Mouse (Mus musculus) embryonic facial prominence, embryonic 11.5 days (tissue): ENCODE results near the gene Rln3. TPM values are rescaled to one million over a fixed set of nuclear protein-coding genes. Genes with fewer than 3 reads are reported as not detected.

Experiments
- ATAC-seq: fragments of 200-750 bp; cut with Nextera tagmentation; replicated peaks from 2 replicates; pipeline ENCODE4 v1.8.0; 2017; ENCODE audit warnings: low read depth; ENCODE audit not compliant: insufficient number of reproducible peaks, low FRiP score, low TSS enrichment
- DNase-seq: peaks from one replicate; pipeline ENCODE4 v3.0.0-alpha.2; 2015; ENCODE audit warnings: low spot score
- H3K27ac ChIP-seq: fragments of 300-500 bp; sonication (generic); replicated peaks from 2 replicates; pipeline ENCODE4 v1.5.1; 2014; ENCODE audit warnings: mild to moderate bottlenecking, low read depth, low read length, control low read depth
- H3K27me3 ChIP-seq: fragments of 300-500 bp; sonication (generic); 2 replicates; pipeline ENCODE4 v1.6.1; 2014; ENCODE audit warnings: mild to moderate bottlenecking, low read length, moderate library complexity, mixed read lengths; ENCODE audit not compliant: control insufficient read depth, insufficient read depth
- H3K36me3 ChIP-seq: fragments of 300-500 bp; sonication (generic); replicated peaks from 2 replicates; pipeline ENCODE4 v1.6.1; 2014; ENCODE audit warnings: low read depth, mild to moderate bottlenecking, low read length, moderate library complexity, mixed read lengths; ENCODE audit not compliant: control insufficient read depth, insufficient read depth
- H3K4me1 ChIP-seq: fragments of 300-500 bp; sonication (generic); 2 replicates; pipeline ENCODE4 v1.6.1; 2014; ENCODE audit warnings: low read length, mixed read lengths; ENCODE audit not compliant: control insufficient read depth, insufficient read depth
- H3K4me2 ChIP-seq: fragments of 300-500 bp; sonication (generic); 2 replicates; pipeline ENCODE4 v1.6.1; 2014; ENCODE audit warnings: low read depth, mild to moderate bottlenecking, control low read depth, low read length, moderate library complexity
- H3K4me3 ChIP-seq: fragments of 300-500 bp; sonication (generic); 2 replicates; pipeline ENCODE4 v1.5.1; 2014; ENCODE audit warnings: low read depth, low read length, control low read depth
- H3K9ac ChIP-seq: fragments of 300-500 bp; sonication (generic); replicated peaks from 2 replicates; pipeline ENCODE4 v1.6.1; 2014; ENCODE audit warnings: mild to moderate bottlenecking, control low read depth, low read length
- H3K9me3 ChIP-seq: fragments of 300-500 bp; sonication (generic); replicated peaks from 2 replicates; pipeline ENCODE4 v1.6.1; 2016; ENCODE audit warnings: mild to moderate bottlenecking, low read length, inconsistent platforms, mixed read lengths; ENCODE audit not compliant: control insufficient read depth
- WGBS: fragments of 180-500 bp; shearing (Covaris S2); extraction: QIAGEN DNeasy Blood & Tissue Kit; methylation state at CpG from one replicate; pipeline ENCODE4 v1.1.7; 2014; 5-methylcytosine and 5-hydroxymethylcytosine counted together
- polyA plus RNA-seq: library from polyadenylated mRNA; unstranded; fragments of >200 nt; fragmentation: Nextera tagmentation; extraction: Ambion mirVana; gene quantifications from 2 replicates; pipeline ENCODE4 v1.2.1, GENCODE M21; 2014

Gene Rln3
- polyA plus RNA-seq, 1 experiment from 2014 or later: not detected

DNA sequence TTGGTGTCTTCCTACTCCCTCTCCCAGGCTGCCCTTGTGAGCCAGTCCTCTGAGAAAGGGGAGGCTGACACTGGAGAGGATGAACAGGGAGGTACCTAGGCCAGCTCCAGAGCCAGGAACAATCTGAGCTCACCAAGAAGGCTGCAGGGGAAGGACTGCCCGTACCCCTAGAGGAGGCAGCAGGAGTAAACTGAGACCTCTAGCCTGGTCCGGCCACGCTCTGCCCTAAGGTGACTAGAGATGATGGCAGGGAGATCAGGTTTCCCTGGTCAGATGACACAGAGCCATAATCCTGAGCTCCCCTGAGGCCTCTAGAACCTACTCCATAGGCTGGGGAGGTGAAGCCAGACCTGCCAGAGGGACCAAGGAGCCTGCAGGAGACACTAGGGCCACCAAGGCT is 32.0 kb upstream of the Rln3 start:
- no peak overlapping the region for H3K9ac ChIP-seq
- H3K4me2 ChIP-seq: no peak overlapping the region
- H3K36me3 ChIP-seq: no peaks in the 10 kb centered on the region
- no peaks in the 10 kb centered on the region for H3K9me3 ChIP-seq
- DNase-seq: no peak
- H3K4me3 ChIP-seq: no peak overlapping the region
- no peaks in the 10 kb centered on the region for H3K4me1 ChIP-seq
- no peak for ATAC-seq
- 47% methylated on average over 3 of the region's 3 CpGs for WGBS
- H3K27me3 ChIP-seq: no peaks in the 10 kb centered on the region
- no peak overlapping the region for H3K27ac ChIP-seq

DNA sequence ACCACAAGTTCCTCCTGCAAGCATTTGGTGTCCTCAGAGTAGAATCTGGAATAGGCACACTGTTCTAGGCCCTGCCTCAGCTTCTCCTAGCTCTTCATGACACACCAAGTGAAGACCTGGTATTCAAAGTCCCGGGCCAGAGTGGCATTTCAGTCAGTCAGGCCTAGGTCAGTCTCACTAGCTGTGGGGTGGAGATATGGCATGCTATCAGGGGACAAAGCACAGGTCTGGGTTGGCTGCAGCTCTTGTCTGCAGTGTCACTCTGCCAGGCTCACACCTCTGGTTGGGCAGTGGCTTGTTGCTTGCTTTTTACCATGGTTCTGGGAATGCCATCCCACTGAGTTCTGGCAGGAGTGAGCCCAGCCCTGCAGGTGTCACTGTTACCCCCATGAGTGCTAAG is 31.6 kb upstream of the Rln3 start:
- Histone ChIP-seq H3K4me3 (no peak overlapping the region), H3K27me3 (no peaks in the 10 kb centered on the region), H3K9me3 (no peaks in the 10 kb centered on the region), H3K4me1 (no peaks in the 10 kb centered on the region), H3K9ac (no peak overlapping the region), H3K27ac (no peak overlapping the region), H3K4me2 (no peak overlapping the region), H3K36me3 (no peaks in the 10 kb centered on the region)
- 79% methylated on average over 1 of the region's 1 CpGs for WGBS
- no peak for ATAC-seq
- DNase-seq: no peak

DNA sequence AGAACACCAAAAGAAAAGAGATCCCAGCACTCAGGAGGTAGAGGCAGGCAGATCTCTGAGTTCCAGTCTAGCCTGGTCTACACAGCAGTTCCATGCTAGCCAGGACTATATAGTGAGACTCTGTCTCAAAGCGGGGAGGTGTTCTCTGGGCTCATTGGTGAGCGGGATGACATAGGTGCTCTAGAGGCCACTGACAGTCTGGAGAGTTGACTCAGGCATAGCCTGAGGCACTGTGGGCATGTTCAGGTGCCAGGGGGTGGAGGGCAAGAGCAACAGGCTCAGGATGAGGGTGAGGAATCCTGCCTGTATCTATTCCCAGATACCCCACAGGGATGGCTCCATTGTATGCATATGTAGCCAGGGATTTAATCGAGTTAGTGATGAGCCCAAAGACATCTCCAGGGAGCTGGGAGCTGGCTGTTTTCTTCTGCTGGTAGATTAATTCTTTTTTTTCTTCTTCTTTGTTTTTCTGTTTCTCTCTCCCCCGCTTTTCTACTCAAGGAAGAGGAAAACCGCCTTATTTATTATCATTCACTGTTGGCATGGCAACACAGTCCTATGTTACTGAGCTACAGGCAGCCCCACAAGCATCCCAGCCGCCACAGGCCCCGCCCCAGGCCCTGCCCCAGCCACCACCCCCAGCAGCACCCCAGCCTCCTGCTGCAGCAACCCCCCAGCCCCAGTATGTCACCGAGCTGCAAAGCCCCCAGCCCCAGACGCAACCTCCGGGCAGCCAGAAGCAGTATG is 28.6 kb upstream of the Rln3 start:
- H3K9me3 ChIP-seq: no peaks in the 10 kb centered on the region
- H3K27ac ChIP-seq: no peak overlapping the region
- H3K4me1 ChIP-seq: peaks cover 2% of the 10 kb centered on the region; the same call in 1 of the 2 replicates
- 64% methylated on average over 10 of the region's 10 CpGs for whole genome bisulfite sequencing
- DNase-seq (no peak), ATAC-seq (no peak)
- no peaks in the 10 kb centered on the region for H3K27me3 ChIP-seq
- H3K4me3 ChIP-seq: no peak overlapping the region
- H3K9ac ChIP-seq: no peak overlapping the region
- no peak overlapping the region for H3K4me2 ChIP-seq
- no peaks in the 10 kb centered on the region for H3K36me3 ChIP-seq

DNA sequence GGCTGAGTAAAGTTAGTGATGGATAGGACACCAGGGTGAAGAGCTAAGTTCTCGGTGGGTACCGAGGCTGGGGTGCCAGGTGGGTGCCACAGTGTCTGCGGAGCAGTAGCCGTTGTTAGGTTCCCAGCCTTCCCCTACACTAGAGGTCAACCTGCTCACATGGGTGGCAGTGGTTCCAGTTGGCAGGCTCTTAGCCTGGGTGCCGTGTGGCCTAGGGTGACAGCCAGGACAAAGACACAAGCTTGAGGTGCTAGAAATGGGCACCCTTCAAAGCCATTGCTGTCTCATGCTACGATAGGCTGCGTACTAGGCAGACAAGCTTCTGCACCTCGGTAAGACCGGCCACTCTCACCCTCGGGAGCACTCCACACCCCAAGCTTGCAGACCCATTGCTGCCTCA is 27.5 kb upstream of the Rln3 start:
- H3K27ac ChIP-seq: no peak overlapping the region
- no peak overlapping the region for H3K4me3 ChIP-seq
- no peaks in the 10 kb centered on the region for H3K27me3 ChIP-seq
- H3K9ac ChIP-seq: no peak overlapping the region; the same call in 1 of the 2 replicates
- no peaks in the 10 kb centered on the region for H3K9me3 ChIP-seq
- DNase-seq: no peak
- no peak overlapping the region for H3K4me2 ChIP-seq
- H3K4me1 ChIP-seq: peaks cover 2% of the 10 kb centered on the region; the same call in 1 of the 2 replicates
- 88% methylated on average over 10 of the region's 10 CpGs for WGBS
- no peak for ATAC-seq
- no peaks in the 10 kb centered on the region for H3K36me3 ChIP-seq

DNA sequence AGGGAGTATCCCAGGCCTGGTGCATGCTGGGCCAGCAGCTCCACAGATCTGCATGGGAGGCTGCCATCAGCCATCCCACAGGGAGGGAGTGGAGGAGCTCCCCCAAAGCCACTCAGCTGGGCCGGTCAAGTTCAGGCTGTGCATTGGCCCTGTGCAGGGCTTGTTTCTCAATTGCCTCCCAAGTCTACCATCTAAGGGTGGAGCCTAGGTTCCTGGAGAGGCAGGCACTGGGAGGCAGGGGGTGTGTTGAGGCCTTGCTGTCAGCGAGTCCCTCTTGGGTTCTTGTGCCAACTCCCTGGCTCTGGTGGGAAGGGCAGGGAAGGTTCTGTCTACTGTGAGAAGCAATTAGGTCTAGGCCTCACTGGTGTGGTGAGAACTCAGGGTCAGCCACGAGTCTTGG is 27.1 kb upstream of the Rln3 start:
- Histone ChIP-seq H3K36me3 (no peaks in the 10 kb centered on the region), H3K4me1 (peaks cover 2% of the 10 kb centered on the region; the same call in 1 of the 2 replicates), H3K4me2 (no peak overlapping the region), H3K9ac (no peak overlapping the region), H3K27ac (no peak overlapping the region), H3K4me3 (no peak overlapping the region), H3K27me3 (no peaks in the 10 kb centered on the region), H3K9me3 (no peaks in the 10 kb centered on the region)
- WGBS: 74% methylated on average over 3 of the region's 3 CpGs
- DNase-seq (no peak), ATAC-seq (no peak)

DNA sequence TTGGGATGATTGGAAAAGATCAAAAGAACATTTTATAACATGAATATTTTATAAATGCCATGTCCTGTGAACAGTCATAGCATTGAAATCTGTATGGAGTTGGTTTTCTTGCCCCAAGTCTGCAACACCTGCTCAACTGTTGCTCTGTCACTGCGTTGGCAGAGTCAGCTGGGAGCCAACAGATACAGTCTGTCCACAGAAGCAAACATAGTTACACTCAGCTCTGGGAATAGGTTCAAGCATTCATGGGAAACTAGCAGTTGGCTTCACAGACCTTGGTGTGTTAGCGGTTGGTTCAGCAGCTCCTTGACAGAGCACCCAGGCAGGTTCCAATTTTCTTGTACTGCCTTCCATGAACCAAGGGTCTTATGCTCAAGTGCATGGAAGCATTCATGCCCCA is 25.9 kb upstream of the Rln3 start:
- 87% methylated on average over 2 of the region's 2 CpGs for WGBS
- no peak overlapping the region for H3K4me2 ChIP-seq
- ATAC-seq: no peak
- no peak overlapping the region for H3K4me3 ChIP-seq
- H3K4me1 ChIP-seq: peaks cover 2% of the 10 kb centered on the region; the same call in 1 of the 2 replicates
- no peaks in the 10 kb centered on the region for H3K36me3 ChIP-seq
- no peak for DNase-seq
- no peak overlapping the region for H3K27ac ChIP-seq
- H3K9me3 ChIP-seq: no peaks in the 10 kb centered on the region
- H3K27me3 ChIP-seq: no peaks in the 10 kb centered on the region
- no peak overlapping the region for H3K9ac ChIP-seq

DNA sequence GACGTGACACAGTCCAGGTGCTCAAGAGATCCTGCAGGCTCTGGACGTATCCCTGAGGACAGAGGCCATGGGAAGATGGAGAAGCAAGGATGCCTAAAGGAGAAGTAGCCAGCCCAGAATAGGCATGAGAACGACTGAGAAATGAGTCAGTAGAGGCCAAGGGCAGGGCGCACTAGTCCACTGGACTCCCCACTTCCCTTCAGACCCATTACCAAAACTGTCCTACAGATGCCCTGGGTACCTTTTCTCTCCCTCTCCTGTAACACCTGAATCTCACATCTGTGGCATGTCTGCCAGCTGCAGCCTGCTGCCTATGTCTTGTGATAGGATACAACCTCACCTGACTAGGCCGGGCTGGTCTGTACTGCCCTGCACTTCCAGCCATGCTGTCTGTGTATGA is 25.4 kb upstream of the Rln3 start:
- H3K4me3 ChIP-seq: no peak overlapping the region
- ATAC-seq (no peak), DNase-seq (no peak)
- WGBS: 89% methylated on average over 5 of the region's 5 CpGs
- no peaks in the 10 kb centered on the region for H3K9me3 ChIP-seq
- H3K4me2 ChIP-seq: no peak overlapping the region
- H3K4me1 ChIP-seq: peaks cover 2% of the 10 kb centered on the region; the same call in 1 of the 2 replicates
- H3K27me3 ChIP-seq: no peaks in the 10 kb centered on the region
- no peaks in the 10 kb centered on the region for H3K36me3 ChIP-seq
- no peak overlapping the region for H3K9ac ChIP-seq
- H3K27ac ChIP-seq: no peak overlapping the region

DNA sequence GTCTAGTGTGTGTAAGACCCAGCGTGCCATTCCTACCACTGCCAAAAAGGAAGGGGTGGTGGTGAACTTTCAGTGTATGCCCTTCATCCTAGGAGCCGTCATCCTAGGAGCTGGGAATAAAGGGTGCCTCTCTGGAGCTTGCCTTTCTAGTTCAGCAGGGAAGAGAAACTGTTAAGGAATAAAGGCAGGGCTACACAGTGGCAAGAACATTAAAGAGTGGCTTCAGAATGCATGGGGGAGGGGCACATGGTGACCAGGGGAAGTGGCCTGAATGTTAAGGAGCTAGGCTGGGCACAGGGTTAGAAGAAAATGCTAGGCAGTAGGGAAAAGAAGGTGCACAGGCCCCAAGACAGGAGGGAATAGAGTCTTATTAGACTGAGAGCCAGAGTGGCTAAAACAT is 24.9 kb upstream of the Rln3 start:
- Histone ChIP-seq H3K9ac (no peak overlapping the region), H3K27me3 (no peaks in the 10 kb centered on the region), H3K9me3 (no peaks in the 10 kb centered on the region), H3K4me3 (no peak overlapping the region), H3K4me1 (peaks cover 2% of the 10 kb centered on the region; the same call in 1 of the 2 replicates), H3K27ac (no peak overlapping the region), H3K4me2 (no peak overlapping the region), H3K36me3 (no peaks in the 10 kb centered on the region)
- 79% methylated on average over 2 of the region's 2 CpGs for WGBS
- no peak for DNase-seq
- ATAC-seq: no peak
